Mouse (Mus musculus): ENCODE measurements around the gene Pgp.

GRCm38 (mm10) chr17:24514270-24515257 is 44.4 kb downstream of the Pgp start:
- TF ChIP-seq CTCF (IDR thresholded peaks at IDR 0.05; ENCODE audit: control insufficient read depth, insufficient read depth, insufficient replicate concordance, low read depth, low read length) (no peak), POLR2A (IDR thresholded peaks at IDR 0.05; ENCODE audit: control insufficient read depth, low read depth, low read length) (no peak)
